Mouse (Mus musculus): ENCODE results near the gene Eme2. TPM values are rescaled to one million over a fixed set of nuclear protein-coding genes. Genes with fewer than 3 reads are reported as not detected.
A peak's percentile ranks its signal among the peaks of the same experiment; 100 is the strongest.

Gene Eme2
- polyA plus RNA-seq, 1 experiment from 2014 or later: 30.3 TPM

DNA sequence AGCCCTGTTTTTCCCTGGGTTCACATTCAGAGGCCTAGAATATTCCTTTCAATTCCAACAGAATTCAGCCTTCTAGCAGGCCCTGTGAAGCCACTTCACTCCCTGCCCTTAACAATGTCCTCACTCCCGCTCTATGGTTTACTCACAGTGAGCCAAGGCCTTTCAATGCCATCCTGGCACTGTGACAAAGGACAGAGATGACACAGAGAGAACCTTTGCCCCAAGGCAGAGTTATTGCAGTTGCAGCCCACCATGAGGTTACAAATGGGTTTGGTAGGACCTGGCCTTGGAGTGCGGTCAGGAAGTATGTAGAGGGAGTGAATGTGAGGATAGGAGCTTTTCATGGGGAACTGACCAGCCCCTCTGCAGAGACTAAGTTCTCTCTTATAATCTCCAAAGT lies 12.7 kb upstream of the Eme2 start:
- H3K4me1 ChIP-seq: no peaks in the 10 kb centered on the region
- H3K27me3 ChIP-seq (ENCODE audit: poor library complexity, severe bottlenecking): no peaks in the 10 kb centered on the region
- WGBS: 90% methylated on average over 2 of the region's 2 CpGs
- H3K9me3 ChIP-seq: no peaks in the 10 kb centered on the region
- H3K27ac ChIP-seq: no peak overlapping the region
- no peak for DNase-seq (ENCODE audit: extremely low spot score, low spot score)
- H3K4me3 ChIP-seq: no peak overlapping the region
- H3K36me3 ChIP-seq (replicated peaks): peaks cover 100% of the 10 kb centered on the region

DNA sequence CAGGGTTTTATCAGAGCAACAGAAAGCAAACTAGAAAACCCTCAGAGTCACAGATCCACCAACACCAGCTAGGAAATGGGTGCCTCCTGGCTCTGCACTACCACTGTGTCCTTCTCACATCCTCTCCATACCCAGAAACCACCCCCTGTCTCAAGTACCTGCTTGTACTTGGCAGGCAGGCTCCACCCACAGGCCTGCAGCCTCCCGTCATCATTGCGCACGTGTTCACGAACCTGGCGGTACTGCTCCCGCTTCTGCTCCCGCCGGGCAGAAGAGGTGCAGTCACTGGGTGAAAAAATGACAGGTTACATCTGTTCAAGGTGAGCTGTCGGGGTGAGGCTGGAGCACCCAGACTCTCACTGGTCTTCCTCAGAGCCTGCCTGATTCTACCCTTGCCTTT lies 8.9 kb upstream of the Eme2 start:
- Histone ChIP-seq H3K36me3 (replicated peaks) (peaks cover 100% of the 10 kb centered on the region), H3K27me3 (ENCODE audit: poor library complexity, severe bottlenecking) (no peaks in the 10 kb centered on the region), H3K27ac (no peak overlapping the region), H3K4me1 (no peaks in the 10 kb centered on the region), H3K9me3 (no peaks in the 10 kb centered on the region), H3K4me3 (no peak overlapping the region)
- 90% methylated on average over 9 of the region's 9 CpGs for WGBS
- no peak for DNase-seq (ENCODE audit: extremely low spot score, low spot score)

DNA sequence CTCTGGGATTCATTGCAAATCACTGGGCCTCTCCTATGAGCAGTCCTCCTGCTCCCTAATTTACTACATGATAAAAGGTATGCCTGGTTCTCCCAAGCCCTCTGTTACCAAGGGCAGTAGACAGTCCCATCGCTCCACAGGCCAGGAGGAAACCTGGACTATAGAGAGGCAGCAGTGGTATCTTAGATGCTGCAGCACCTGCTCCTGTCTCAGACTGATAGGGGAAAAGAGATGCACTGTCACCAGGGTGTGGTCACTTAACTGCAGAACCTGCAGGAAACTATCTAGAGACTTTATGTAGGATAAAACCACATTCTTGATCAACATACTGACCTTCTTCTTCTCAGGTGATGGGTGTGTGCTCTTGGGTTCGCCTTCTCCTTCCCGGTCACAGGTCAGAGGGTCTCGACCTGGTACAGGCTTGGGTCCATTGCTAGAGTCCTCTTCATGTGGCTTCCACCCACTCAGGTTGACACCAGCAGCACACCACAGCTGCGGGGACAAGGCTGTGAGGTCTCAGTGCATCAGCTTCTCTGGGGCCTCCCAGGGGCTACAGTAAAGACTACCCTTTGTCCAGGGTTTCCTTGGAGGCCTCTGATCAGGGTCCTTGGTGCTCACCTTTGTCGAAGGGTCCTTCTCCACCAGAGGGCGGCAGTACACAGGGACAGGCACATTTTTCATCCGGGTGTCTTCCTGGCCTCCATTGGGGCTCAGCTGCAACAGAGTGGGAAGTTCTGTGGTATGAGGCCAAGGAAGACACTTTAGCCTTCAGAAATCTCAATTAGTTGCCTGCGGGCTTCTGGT lies 8.0 kb upstream of the Eme2 start:
- H3K36me3 ChIP-seq (replicated peaks): peaks cover 100% of the 10 kb centered on the region
- no peak overlapping the region for H3K27ac ChIP-seq
- H3K4me3 ChIP-seq: no peak overlapping the region
- no peaks in the 10 kb centered on the region for H3K27me3 ChIP-seq (ENCODE audit: poor library complexity, severe bottlenecking)
- 74% methylated on average over 9 of the region's 9 CpGs for WGBS
- DNase-seq (ENCODE audit: extremely low spot score, low spot score): no peak
- peaks cover 4% of the 10 kb centered on the region for H3K4me1 ChIP-seq
- no peaks in the 10 kb centered on the region for H3K9me3 ChIP-seq

DNA sequence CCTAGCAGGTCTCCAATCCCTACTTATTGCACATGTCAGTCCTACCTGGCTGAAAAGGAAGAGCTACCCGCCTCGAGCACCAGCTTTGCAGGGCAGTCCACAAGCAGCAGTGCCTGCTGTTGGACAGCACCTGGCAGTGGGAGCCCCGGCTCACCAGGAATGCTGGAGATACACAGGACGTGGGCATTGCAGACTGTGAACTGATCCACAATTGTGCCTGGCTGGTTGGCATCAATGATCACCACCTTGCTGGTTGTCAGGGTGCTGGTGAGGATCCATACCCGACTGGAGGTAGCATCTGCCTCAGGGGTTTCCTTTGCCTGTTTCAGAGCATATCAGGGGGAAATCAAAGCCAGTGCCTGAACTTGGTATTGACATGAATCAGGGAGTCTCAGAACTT lies 7.2 kb upstream of the Eme2 start:
- peaks cover 100% of the 10 kb centered on the region for H3K36me3 ChIP-seq (replicated peaks)

DNA sequence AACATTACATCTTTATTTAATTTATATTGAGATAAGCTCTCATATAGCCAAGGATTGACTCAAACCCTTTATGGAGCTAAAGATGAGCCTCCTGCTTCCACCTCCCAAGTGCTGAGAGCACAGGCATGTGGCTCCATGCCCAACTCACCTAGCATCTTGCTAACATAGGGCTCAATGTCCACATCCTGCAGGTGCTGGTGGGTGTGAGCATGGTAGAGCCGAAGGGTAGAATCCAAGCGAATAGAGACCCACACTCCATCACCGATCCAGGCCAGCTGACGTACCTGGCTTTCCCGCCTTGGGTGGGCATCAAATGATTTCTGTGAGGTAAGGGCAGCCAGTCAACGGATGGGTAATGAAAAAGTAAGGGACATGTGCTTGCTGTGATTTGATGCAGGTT lies 5.1 kb upstream of the Eme2 start:
- H3K4me3 ChIP-seq: no peak overlapping the region
- WGBS: 97% methylated on average over 6 of the region's 6 CpGs
- H3K36me3 ChIP-seq (replicated peaks): peaks cover 85% of the 10 kb centered on the region

More for the DNA sequence above, 7.2 kb upstream of the Eme2 start:
- Histone ChIP-seq H3K27ac (no peak overlapping the region), H3K4me3 (no peak overlapping the region), H3K9me3 (no peaks in the 10 kb centered on the region), H3K27me3 (ENCODE audit: poor library complexity, severe bottlenecking) (no peaks in the 10 kb centered on the region), H3K4me1 (peaks cover 12% of the 10 kb centered on the region)
- WGBS: 94% methylated on average over 5 of the region's 5 CpGs
- no peak for DNase-seq (ENCODE audit: extremely low spot score, low spot score)

DNA sequence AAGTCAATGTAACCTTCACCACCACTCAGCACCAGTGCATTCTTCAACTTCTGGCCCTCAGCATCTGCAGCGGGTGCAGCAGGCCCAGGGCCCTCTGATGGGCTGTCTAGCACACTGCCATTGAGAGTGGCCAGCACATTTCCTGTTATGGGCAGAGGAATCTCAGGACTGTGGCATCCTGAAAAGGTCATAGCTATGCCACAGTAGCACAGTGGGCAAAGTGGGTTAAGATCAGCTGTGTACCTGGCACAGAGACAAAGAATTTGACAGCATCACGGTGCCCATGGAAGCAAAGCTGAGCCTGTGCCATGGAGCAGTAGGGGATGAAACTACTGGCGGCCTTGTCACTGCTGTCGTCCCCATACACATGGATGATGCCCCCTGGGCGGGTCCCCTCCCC lies 4.3 kb upstream of the Eme2 start:
- Histone ChIP-seq H3K9me3 (no peaks in the 10 kb centered on the region), H3K27me3 (ENCODE audit: poor library complexity, severe bottlenecking) (no peaks in the 10 kb centered on the region), H3K36me3 (replicated peaks) (peaks cover 77% of the 10 kb centered on the region), H3K27ac (no peak overlapping the region), H3K4me3 (no peak overlapping the region), H3K4me1 (peaks cover 36% of the 10 kb centered on the region)
- WGBS: 86% methylated on average over 5 of the region's 5 CpGs
- no peak for DNase-seq (ENCODE audit: extremely low spot score, low spot score)

More for the DNA sequence above, 5.1 kb upstream of the Eme2 start:
- Histone ChIP-seq H3K9me3 (no peaks in the 10 kb centered on the region), H3K27ac (no peak overlapping the region), H3K27me3 (ENCODE audit: poor library complexity, severe bottlenecking) (no peaks in the 10 kb centered on the region), H3K4me1 (peaks cover 31% of the 10 kb centered on the region)
- DNase-seq (ENCODE audit: extremely low spot score, low spot score): no peak

DNA sequence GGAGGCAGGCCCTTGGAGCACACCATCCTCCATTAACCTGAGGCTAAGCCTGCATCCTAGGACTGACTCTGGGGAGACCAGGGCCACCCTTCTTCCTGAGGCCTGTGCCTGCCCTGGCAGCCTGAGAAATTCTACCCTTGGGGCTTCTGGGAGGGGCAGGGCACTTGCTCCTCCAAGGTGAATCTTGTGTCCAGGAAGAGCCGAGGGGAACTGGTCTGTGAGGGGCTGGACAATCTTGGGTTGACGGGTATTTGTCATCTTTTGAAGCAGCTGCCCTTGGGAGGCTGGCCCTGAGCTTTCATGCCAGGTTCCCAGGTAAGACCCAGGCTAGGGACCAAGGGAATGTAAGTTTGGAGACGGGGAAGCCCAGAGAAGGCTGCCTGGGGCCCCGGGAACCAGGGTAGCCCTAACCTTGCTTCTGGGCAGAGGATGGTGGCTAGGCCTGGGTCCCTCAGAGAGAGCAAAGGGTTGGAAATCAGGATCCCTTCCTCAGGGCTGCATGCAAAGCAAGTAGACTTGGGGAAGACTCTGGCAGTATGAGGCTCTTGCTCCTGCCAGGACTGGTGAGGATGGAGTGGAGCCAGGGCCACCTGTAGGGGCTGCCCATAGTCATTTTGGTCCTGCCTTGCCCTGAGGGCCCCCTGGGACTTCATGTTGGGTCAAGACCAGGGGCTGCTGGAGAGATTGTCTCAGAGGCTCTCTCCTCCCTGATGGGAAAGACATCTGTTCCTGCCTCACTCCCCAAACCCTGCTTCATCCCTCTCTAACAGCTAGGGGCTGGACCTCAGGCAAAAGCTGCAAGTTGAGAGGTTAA lies 3.4 kb upstream of the Eme2 start:
- H3K36me3 ChIP-seq (replicated peaks): peaks cover 74% of the 10 kb centered on the region
- 89% methylated on average over 4 of the region's 4 CpGs for WGBS
- H3K27ac ChIP-seq: no peak overlapping the region
- H3K27me3 ChIP-seq (ENCODE audit: poor library complexity, severe bottlenecking): no peaks in the 10 kb centered on the region
- peaks cover 45% of the 10 kb centered on the region for H3K4me1 ChIP-seq
- peak overlapping the region; percentile 83; the same call in 1 of the 2 replicates for H3K4me3 ChIP-seq
- no peak for DNase-seq (ENCODE audit: extremely low spot score, low spot score)
- H3K9me3 ChIP-seq: no peaks in the 10 kb centered on the region

DNA sequence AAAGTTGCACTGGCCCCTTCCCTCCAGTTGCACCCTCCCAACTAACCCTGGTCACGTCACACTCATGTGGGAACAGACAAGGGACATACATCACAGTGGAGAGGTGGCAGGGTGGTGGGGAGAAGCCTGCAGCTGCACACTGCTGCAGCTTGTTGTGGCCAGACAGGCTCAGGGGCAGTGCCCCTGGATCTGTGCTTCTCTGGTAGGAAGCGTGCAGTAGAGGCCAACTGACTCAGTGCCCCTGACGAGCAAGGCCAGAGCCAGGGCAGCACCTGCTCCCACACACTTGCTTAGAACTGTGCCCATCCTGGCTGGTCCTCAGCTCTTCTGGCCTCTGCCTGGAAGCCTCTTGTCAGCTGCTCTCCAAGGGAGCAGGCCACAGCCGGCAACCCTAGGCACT lies 2.7 kb upstream of the Eme2 start:
- Histone ChIP-seq H3K36me3 (replicated peaks) (peaks cover 74% of the 10 kb centered on the region), H3K4me3 (peak overlapping the region; percentile 83; the same call in 1 of the 2 replicates), H3K9me3 (no peaks in the 10 kb centered on the region), H3K27me3 (ENCODE audit: poor library complexity, severe bottlenecking) (no peaks in the 10 kb centered on the region), H3K27ac (0 out of 2 replicates have a peak overlapping the region, but pooled peaks have one; percentile 11), H3K4me1 (peaks cover 49% of the 10 kb centered on the region)
- no peak for DNase-seq (ENCODE audit: extremely low spot score, low spot score)
- 84% methylated on average over 4 of the region's 4 CpGs for WGBS

DNA sequence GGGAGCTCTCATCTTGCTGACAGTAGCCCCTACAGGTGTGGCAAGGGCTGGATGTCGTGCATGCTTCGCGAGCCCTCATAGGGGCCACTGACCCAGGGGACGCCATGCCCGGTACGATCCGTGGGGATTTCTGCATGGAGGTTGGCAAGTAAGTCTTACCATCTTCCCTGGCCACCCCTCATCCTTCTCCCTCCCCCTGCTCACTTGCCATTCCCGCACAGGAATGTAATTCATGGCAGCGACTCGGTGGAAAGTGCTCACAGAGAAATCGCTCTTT lies 2.0 kb upstream of the Eme2 start:
- WGBS: 40% methylated on average over 11 of the region's 11 CpGs
- no peaks in the 10 kb centered on the region for H3K9me3 ChIP-seq
- peaks cover 49% of the 10 kb centered on the region for H3K4me1 ChIP-seq
- no peak for DNase-seq (ENCODE audit: extremely low spot score, low spot score)
- peak overlapping the region; percentile 83 for H3K4me3 ChIP-seq
- peak overlapping the region; percentile 91 for H3K27ac ChIP-seq
- H3K27me3 ChIP-seq (ENCODE audit: poor library complexity, severe bottlenecking): no peaks in the 10 kb centered on the region
- H3K36me3 ChIP-seq (replicated peaks): peaks cover 74% of the 10 kb centered on the region

DNA sequence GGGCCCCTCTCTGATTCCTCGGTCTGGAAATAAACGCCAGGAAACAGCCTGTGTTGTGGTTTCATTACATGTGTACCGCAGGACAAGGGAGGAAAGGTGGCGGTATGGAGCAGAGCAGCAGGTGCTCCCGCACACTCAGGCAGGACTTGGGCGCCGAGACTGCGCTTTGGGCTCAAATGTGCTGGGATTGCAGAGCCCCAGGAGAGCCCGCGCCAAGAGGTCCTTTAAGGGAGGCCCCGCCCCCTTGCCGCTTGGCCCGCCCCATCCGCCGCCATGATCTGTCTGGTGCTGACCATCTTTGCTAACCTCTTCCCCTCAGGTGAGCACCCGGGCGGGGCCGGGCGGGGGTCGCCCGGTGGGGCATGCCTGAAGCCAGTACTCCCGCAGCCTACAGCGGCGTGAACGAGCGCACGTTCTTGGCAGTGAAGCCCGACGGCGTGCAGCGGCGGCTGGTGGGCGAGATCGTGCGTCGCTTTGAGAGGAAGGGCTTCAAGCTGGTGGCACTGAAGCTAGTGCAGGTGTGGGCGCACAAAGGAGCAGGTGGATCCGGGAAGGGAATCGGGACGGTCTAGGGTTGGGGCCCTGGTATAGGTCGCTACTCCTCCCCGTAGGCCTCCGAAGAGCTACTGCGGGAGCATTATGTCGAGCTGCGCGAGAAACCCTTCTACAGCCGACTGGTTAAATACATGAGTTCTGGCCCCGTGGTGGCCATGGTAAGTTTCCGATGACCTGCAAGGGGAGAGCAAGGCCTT lies 1.5 kb upstream of the Eme2 start, which contains the start of gene Nme3:
Nme3 (plus strand) TSS at position 260 of the 752 bp plus-strand sequence.
- Histone ChIP-seq H3K36me3 (replicated peaks) (peaks cover 74% of the 10 kb centered on the region), H3K27ac (peak within 1 kb of the TSS; percentile 91), H3K4me1 (peaks cover 49% of the 10 kb centered on the region), H3K27me3 (ENCODE audit: poor library complexity, severe bottlenecking) (no peaks in the 10 kb centered on the region), H3K4me3 (peak within 1 kb of the TSS; percentile 83), H3K9me3 (no peaks in the 10 kb centered on the region)
- WGBS: 1% methylated on average over 50 of the region's 50 CpGs
- peak; percentile 77 for DNase-seq (ENCODE audit: extremely low spot score, low spot score)

DNA sequence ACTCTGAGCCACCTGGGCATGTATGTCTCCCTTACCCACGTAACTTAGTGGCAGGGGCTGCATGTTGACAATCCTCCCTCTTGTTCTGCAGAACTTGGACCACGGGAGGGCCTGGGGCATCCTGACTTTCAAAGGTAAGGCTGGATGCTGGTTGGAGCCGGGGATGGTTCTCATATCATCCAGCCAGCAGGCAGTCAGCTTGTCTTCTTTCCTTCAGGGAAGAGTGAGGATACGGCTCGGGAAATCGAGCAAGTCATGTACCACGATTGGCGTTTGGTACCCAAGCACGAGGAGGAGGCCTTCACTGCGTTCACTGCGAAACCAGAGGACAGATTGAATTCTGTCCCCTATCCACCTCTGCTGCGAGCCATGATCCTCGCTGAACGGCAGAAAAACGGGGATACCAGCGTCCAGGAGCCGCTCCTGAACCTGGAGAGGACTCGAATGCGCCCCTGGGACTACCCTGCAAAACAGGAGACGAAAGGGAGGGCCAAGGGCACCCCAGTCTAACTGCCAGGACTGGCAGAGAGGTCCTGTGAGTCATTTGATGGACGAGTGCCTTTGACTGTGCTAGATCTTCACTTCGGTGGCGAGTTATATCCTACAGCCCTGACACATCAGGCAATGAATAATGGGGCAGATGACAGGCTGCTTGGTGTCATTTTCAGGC lies 819 bp upstream of the Eme2 start:
- Histone ChIP-seq H3K4me3 (peak overlapping the region; percentile 83), H3K4me1 (peaks cover 49% of the 10 kb centered on the region)

More for the DNA sequence above, 819 bp upstream of the Eme2 start:
- DNase-seq (ENCODE audit: extremely low spot score, low spot score): no peak
- peaks cover 74% of the 10 kb centered on the region for H3K36me3 ChIP-seq (replicated peaks)
- no peaks in the 10 kb centered on the region for H3K9me3 ChIP-seq
- WGBS: 14% methylated on average over 23 of the region's 23 CpGs
- no peaks in the 10 kb centered on the region for H3K27me3 ChIP-seq (ENCODE audit: poor library complexity, severe bottlenecking)
- H3K27ac ChIP-seq: peak overlapping the region; percentile 91
